Mouse (Mus musculus) forebrain, embryonic 14.5 days (tissue): Measurements from ENCODE around the gene Gm17304. TPM values are rescaled to one million over a fixed set of nuclear protein-coding genes. Genes with fewer than 3 reads are reported as not detected.

ENCODE experiments used
- ATAC-seq: fragments of 200-750 bp; cut with Nextera tagmentation; 2 replicates; pipeline ENCODE4 v1.8.0; 2017; ENCODE audit warnings: mild to moderate bottlenecking, moderate library complexity
- DNase-seq: peaks from one replicate; pipeline ENCODE4 v3.0.0-alpha.2; 2015; ENCODE audit warnings: low spot score
- H3K27ac ChIP-seq: fragments of 300-500 bp; sonication (generic); 2 replicates; pipeline ENCODE4 v1.5.1; 2014; ENCODE audit warnings: low read depth, mild to moderate bottlenecking, control low read depth, low read length, moderate library complexity
- H3K27me3 ChIP-seq: fragments of 300-500 bp; sonication (generic); replicated peaks from 2 replicates; pipeline ENCODE4 v1.6.1; 2014; ENCODE audit warnings: low read length, control low read depth, mixed read lengths; ENCODE audit not compliant: control insufficient read depth, insufficient read depth
- H3K36me3 ChIP-seq: fragments of 300-500 bp; sonication (generic); 2 replicates; pipeline ENCODE4 v1.6.1; 2014; ENCODE audit warnings: low read length, control low read depth; ENCODE audit not compliant: control insufficient read depth, insufficient read depth
- H3K4me1 ChIP-seq: fragments of 300-500 bp; sonication (generic); 2 replicates; pipeline ENCODE4 v1.6.1; 2014; ENCODE audit warnings: antibody characterized with exemption, low read length, control low read depth; ENCODE audit not compliant: control insufficient read depth, insufficient read depth
- H3K4me2 ChIP-seq: fragments of 300-500 bp; sonication (generic); 2 replicates; pipeline ENCODE4 v1.6.1; 2014; ENCODE audit warnings: mild to moderate bottlenecking, control low read depth, low read length
- H3K4me3 ChIP-seq: fragments of 300-500 bp; sonication (generic); 2 replicates; pipeline ENCODE4 v1.5.1; 2014; ENCODE audit warnings: low read depth, low read length, control low read depth
- H3K9ac ChIP-seq: fragments of 300-500 bp; sonication (generic); 2 replicates; pipeline ENCODE4 v1.6.1; 2014; ENCODE audit warnings: mild to moderate bottlenecking, low read length, control low read depth, moderate library complexity
- H3K9me3 ChIP-seq: fragments of 300-500 bp; sonication (generic); replicated peaks from 2 replicates; pipeline ENCODE4 v1.6.1; 2016; ENCODE audit warnings: low read length, control low read depth, mixed read lengths; ENCODE audit not compliant: control insufficient read depth
- WGBS: fragments of 180-500 bp; shearing (Covaris S2); extraction: QIAGEN DNeasy Blood & Tissue Kit; methylation state at CpG from one replicate; pipeline ENCODE4 v1.1.7; 2014; 5-methylcytosine and 5-hydroxymethylcytosine counted together
- polyA plus RNA-seq: library from polyadenylated mRNA; unstranded; fragments of >200 nt; fragmentation: Nextera tagmentation; extraction: Ambion mirVana; gene quantifications from 2 replicates; pipeline ENCODE4 v1.2.1, GENCODE M21; 2014

Gm17304 gene
- not detected in 2 replicates for polyA plus RNA-seq

- no peak within 1 kb of the TSS for H3K9ac ChIP-seq
- peaks cover 4% of the 10 kb centered on the region; the same call in 1 of the 2 replicates for H3K36me3 ChIP-seq
- H3K4me2 ChIP-seq, result no peak within 1 kb of the TSS
- DNase-seq (no peak), ATAC-seq (no peak)
- H3K27me3 ChIP-seq, result no peaks in the 10 kb centered on the region
- H3K27ac ChIP-seq, result no peak within 1 kb of the TSS
- 95% methylated on average over 4 of the region's 4 CpGs for WGBS
- H3K9me3 ChIP-seq, result no peaks in the 10 kb centered on the region
- H3K4me1 ChIP-seq, result no peaks in the 10 kb centered on the region
- H3K4me3 ChIP-seq, result no peak within 1 kb of the TSS
Measured at GRCm38 (mm10) chr5:106608798-106609197, at the start of gene Gm17304. Gm17304 (plus strand) TSS chr5:106609098.

GRCm38 (mm10) chr5:106560631-106561498 is 48.0 kb upstream of the Gm17304 start:
- ATAC-seq (peak; percentile 70), DNase-seq (peak; percentile 92)
- Histone ChIP-seq H3K36me3 (no peaks in the 10 kb centered on the region), H3K27ac (peak overlapping the region; percentile 67; the same call in 1 of the 2 replicates), H3K4me2 (peak overlapping the region; percentile 50), H3K27me3 (peaks cover 75% of the 10 kb centered on the region), H3K9me3 (no peaks in the 10 kb centered on the region), H3K9ac (peak overlapping the region; percentile 35), H3K4me1 (peaks cover 20% of the 10 kb centered on the region), H3K4me3 (peak overlapping the region; percentile 16)
- WGBS, result 2% methylated on average over 40 of the region's 40 CpGs

GRCm38 (mm10) chr5:106561499-106561822 is 47.4 kb upstream of the Gm17304 start:
- no peak for DNase-seq
- H3K36me3 ChIP-seq, result no peaks in the 10 kb centered on the region
- H3K4me1 ChIP-seq, result peaks cover 20% of the 10 kb centered on the region
- ATAC-seq, result no peak
- 16% methylated on average over 8 of the region's 8 CpGs for whole genome bisulfite sequencing
- peak overlapping the region; percentile 16 for H3K4me3 ChIP-seq
- peaks cover 79% of the 10 kb centered on the region for H3K27me3 ChIP-seq
- H3K9me3 ChIP-seq, result no peaks in the 10 kb centered on the region
- H3K9ac ChIP-seq, result peak overlapping the region; percentile 35
- H3K4me2 ChIP-seq, result peak overlapping the region; percentile 50
- no peak overlapping the region for H3K27ac ChIP-seq

- H3K9me3 ChIP-seq, result no peaks in the 10 kb centered on the region
- no peak overlapping the region for H3K4me3 ChIP-seq
- ATAC-seq, result no peak
Measured at GRCm38 (mm10) chr5:106566025-106566424, 42.9 kb upstream of the Gm17304 start.

GRCm38 (mm10) chr5:106573742-106574559 is 34.9 kb upstream of the Gm17304 start:
- ATAC-seq, result no peak; the same call in 1 of the 2 replicates
- no peaks in the 10 kb centered on the region for H3K36me3 ChIP-seq
- no peak overlapping the region for H3K27ac ChIP-seq
- H3K4me3 ChIP-seq, result peak overlapping the region; percentile 44
- H3K9me3 ChIP-seq, result no peaks in the 10 kb centered on the region
- WGBS, result 6% methylated on average over 50 of the region's 55 CpGs
- peaks cover 13% of the 10 kb centered on the region; the same call in 1 of the 2 replicates for H3K4me1 ChIP-seq
- H3K27me3 ChIP-seq, result peaks cover 46% of the 10 kb centered on the region
- no peak for DNase-seq
- H3K9ac ChIP-seq, result peak overlapping the region; percentile 65
- H3K4me2 ChIP-seq, result peak overlapping the region; percentile 84

More at GRCm38 (mm10) chr5:106566025-106566424, 42.9 kb upstream of the Gm17304 start:
- Histone ChIP-seq H3K27me3 (peaks cover 96% of the 10 kb centered on the region), H3K9ac (no peak overlapping the region), H3K36me3 (no peaks in the 10 kb centered on the region), H3K4me2 (no peak overlapping the region), H3K27ac (no peak overlapping the region), H3K4me1 (peaks cover 5% of the 10 kb centered on the region)
- DNase-seq, result no peak
- WGBS, result 13% methylated on average over 6 of the region's 6 CpGs

GRCm38 (mm10) chr5:106574560-106574946 is 34.3 kb upstream of the Gm17304 start:
- peak; percentile 73 for DNase-seq
- H3K27ac ChIP-seq, result no peak overlapping the region

GRCm38 (mm10) chr5:106575098-106575497 is 33.8 kb upstream of the Gm17304 start:
- Histone ChIP-seq H3K4me1 (peaks cover 13% of the 10 kb centered on the region; the same call in 1 of the 2 replicates), H3K27me3 (peaks cover 44% of the 10 kb centered on the region), H3K27ac (no peak overlapping the region), H3K9ac (no peak overlapping the region), H3K4me2 (peak overlapping the region; percentile 84; the same call in 1 of the 2 replicates), H3K36me3 (no peaks in the 10 kb centered on the region), H3K4me3 (no peak overlapping the region), H3K9me3 (no peaks in the 10 kb centered on the region)
- no peak for ATAC-seq
- DNase-seq, result no peak
- 20% methylated on average over 4 of the region's 4 CpGs for WGBS

More at GRCm38 (mm10) chr5:106574560-106574946, 34.3 kb upstream of the Gm17304 start:
- under 1% methylated on average over 16 of the region's 45 CpGs for WGBS
- H3K9me3 ChIP-seq, result no peaks in the 10 kb centered on the region
- H3K9ac ChIP-seq, result peak overlapping the region; percentile 65
- H3K36me3 ChIP-seq, result no peaks in the 10 kb centered on the region
- H3K4me3 ChIP-seq, result peak overlapping the region; percentile 44
- peak; percentile 79 for ATAC-seq
- peaks cover 44% of the 10 kb centered on the region for H3K27me3 ChIP-seq
- H3K4me1 ChIP-seq, result peaks cover 13% of the 10 kb centered on the region; the same call in 1 of the 2 replicates
- H3K4me2 ChIP-seq, result peak overlapping the region; percentile 84

- no peak overlapping the region for H3K27ac ChIP-seq
- peak; percentile 93 for DNase-seq
Measured at GRCm38 (mm10) chr5:106577237-106577888, 31.5 kb upstream of the Gm17304 start.

More at GRCm38 (mm10) chr5:106577237-106577888, 31.5 kb upstream of the Gm17304 start:
- H3K9me3 ChIP-seq, result no peaks in the 10 kb centered on the region
- H3K4me3 ChIP-seq, result no peak overlapping the region
- H3K4me2 ChIP-seq, result no peak overlapping the region
- H3K36me3 ChIP-seq, result no peaks in the 10 kb centered on the region
- 7% methylated on average over 9 of the region's 9 CpGs for WGBS
- peaks cover 13% of the 10 kb centered on the region; the same call in 1 of the 2 replicates for H3K4me1 ChIP-seq
- no peak overlapping the region for H3K9ac ChIP-seq
- H3K27me3 ChIP-seq, result peaks cover 48% of the 10 kb centered on the region
- peak; percentile 90 for ATAC-seq
